10 mouse cellular contexts compared by ENCODE assay signal in genomic region chr13:53230446-53231161, GRCm38 (mm10). TPM values are rescaled to one million over a fixed set of nuclear protein-coding genes. Genes with fewer than 3 reads are reported as not detected.
A peak's percentile ranks its signal among the peaks of the same experiment; 100 is the strongest.
DNase-seq lines count a peak whose midpoint lies in the region; ATAC-seq lines count a peak whose summit lies in the region.
"Had no signal": no experiment of that assay in that cellular context is flagged by ENCODE, and none has a peak within 500 bp of the region (broad histone marks: within the 10 kb centered on the region; RNA-seq: fewer than 3 reads in every experiment).

No protein-coding gene starts in this region.

- no peak overlapping the region for H3K4me2 ChIP-seq in midbrain, embryonic 11.5 days
- H3K4me2 ChIP-seq: liver, embryonic 11.5 days had no signal

- 0 out of 2 replicates have a peak overlapping the region, but pooled peaks have one; percentile 62 for H3K27ac ChIP-seq in midbrain, embryonic 10.5 days (replicated peaks)
- no peak overlapping the region for H3K27ac ChIP-seq in midbrain, embryonic 11.5 days (ENCODE audit: low read depth, low read length)
- H3K27ac ChIP-seq in heart, embryonic 10.5 days = 0 out of 2 replicates have a peak overlapping the region, but pooled peaks have one; percentile 3

- ATAC-seq in midbrain, embryonic 11.5 days (ENCODE audit: low FRiP score) = no peak
- ATAC-seq: intestine, embryonic 16.5 days had no signal

- H3K27me3 ChIP-seq in midbrain, embryonic 10.5 days (ENCODE audit: low read depth, poor library complexity, severe bottlenecking) = peaks cover 33% of the 10 kb centered on the region
- H3K27me3 ChIP-seq in midbrain, embryonic 11.5 days (ENCODE audit: control insufficient read depth, insufficient read depth, low read length) = no peaks in the 10 kb centered on the region
- no peaks in the 10 kb centered on the region for H3K27me3 ChIP-seq in heart, embryonic 10.5 days (ENCODE audit: insufficient read depth, poor library complexity, severe bottlenecking)

- DNase-seq in adrenal gland, postnatal 25 days = peak; percentile 54
- no peak for DNase-seq in adrenal gland, adult 18-20 months (ENCODE audit: low spot score in 2 of 2)
- no peak for DNase-seq in midbrain, embryonic 10.5 days (ENCODE audit: low spot score)
- no peak for DNase-seq in midbrain, embryonic 11.5 days (ENCODE audit: low spot score, missing footprints)
- DNase-seq in heart, embryonic 10.5 days (ENCODE audit: low spot score) = no peak
- DNase-seq in right cerebral cortex, postnatal 4 days = peak; percentile 39
- no peak for DNase-seq in cerebellum, postnatal 10 days
- DNase-seq in thymus, adult 18-20 months = no peak

- peaks cover 4% of the 10 kb centered on the region; the same call in 1 of the 2 replicates for H3K9me3 ChIP-seq in midbrain, embryonic 10.5 days (replicated peaks)
- no peaks in the 10 kb centered on the region for H3K9me3 ChIP-seq in midbrain, embryonic 11.5 days (ENCODE audit: control insufficient read depth, low read length)
- H3K9me3 ChIP-seq in heart, embryonic 10.5 days = no peaks in the 10 kb centered on the region

- no peak overlapping the region for H3K4me3 ChIP-seq in midbrain, embryonic 10.5 days
- H3K4me3 ChIP-seq in midbrain, embryonic 11.5 days (ENCODE audit: low read depth, low read length) = no peak overlapping the region
- no peak overlapping the region for H3K4me3 ChIP-seq in heart, embryonic 10.5 days

- H3K4me1 ChIP-seq in midbrain, embryonic 10.5 days = peaks cover 55% of the 10 kb centered on the region
- peaks cover 25% of the 10 kb centered on the region for H3K4me1 ChIP-seq in midbrain, embryonic 11.5 days (ENCODE audit: control insufficient read depth, insufficient read depth, low read length)
- peaks cover 74% of the 10 kb centered on the region for H3K4me1 ChIP-seq in heart, embryonic 10.5 days

- no peak overlapping the region for H3K9ac ChIP-seq in midbrain, embryonic 11.5 days (ENCODE audit: low read length)

- WGBS in midbrain, embryonic 10.5 days = 76% methylated on average over 18 of the region's 18 CpGs
- WGBS in midbrain, embryonic 11.5 days = 72% methylated on average over 18 of the region's 18 CpGs
- 58% methylated on average over 18 of the region's 18 CpGs for WGBS in heart, embryonic 10.5 days

- no peaks in the 10 kb centered on the region; the same call in 1 of the 2 replicates for H3K36me3 ChIP-seq in midbrain, embryonic 10.5 days
- H3K36me3 ChIP-seq in midbrain, embryonic 11.5 days (ENCODE audit: control insufficient read depth, insufficient read depth, low read length) = no peaks in the 10 kb centered on the region
- H3K36me3 ChIP-seq in heart, embryonic 10.5 days = peaks cover 4% of the 10 kb centered on the region; the same call in 1 of the 2 replicates

RNA-seq across cellular contexts. Expression of gene Ror2, which starts 55.3 kb away (rescaled TPM):
- total RNA-seq in adrenal gland, postnatal 25 days (2021) = 6.7 and 7.8 TPM in 2 replicates
- 1 to 10 TPM; 3.5 to 4.8 TPM for total RNA-seq in adrenal gland, adult 18-20 months (2021)
- 9.7 and 11.0 TPM in 2 replicates for polyA plus RNA-seq in midbrain, embryonic 10.5 days (2016; fragmentation: Nextera tagmentation; extraction: Ambion mirVana)
- polyA plus RNA-seq in midbrain, embryonic 11.5 days (2014; fragmentation: Nextera tagmentation; extraction: Ambion mirVana) = 3.4 and 4.8 TPM in 2 replicates
- polyA plus RNA-seq in heart, embryonic 10.5 days (2016; fragmentation: Nextera tagmentation; extraction: Ambion mirVana) = 25.8 and 27.8 TPM in 2 replicates

Comparison
In these comparisons a context has a peak if more than half of its experiments do, and no peak if none do; other contexts are left out.
1. DNase-seq: peak in adrenal gland, postnatal 25 days (single experiment) and right cerebral cortex, postnatal 4 days (single experiment); none in adrenal gland, adult 18-20 months (0 of 2), midbrain, embryonic 10.5 days (single experiment), midbrain, embryonic 11.5 days (single experiment), heart, embryonic 10.5 days (single experiment), cerebellum, postnatal 10 days (0 of 2) and thymus, adult 18-20 months (0 of 2).